Mouse (Mus musculus): ENCODE data around the gene Bcat2. TPM values are rescaled to one million over a fixed set of nuclear protein-coding genes. Genes with fewer than 3 reads are reported as not detected.

Gene Bcat2
- polyA plus RNA-seq, 1 experiment from 2014 or later = 50.4 TPM

Other genes starting within 250 kb of the Bcat2 start
- 14.0 and 16.1 TPM in 2 replicates for gene Trpm4, start 236.4 kb upstream of the Bcat2 start, polyA plus RNA-seq (2016; fragmentation: Nextera tagmentation; extraction: Ambion mirVana)
- gene Hrc, start 234.9 kb upstream of the Bcat2 start, polyA plus RNA-seq (2016; fragmentation: Nextera tagmentation; extraction: Ambion mirVana) = 1.8 and 1.9 TPM in 2 replicates
- gene Ppfia3, start 203.1 kb upstream of the Bcat2 start, polyA plus RNA-seq (2016; fragmentation: Nextera tagmentation; extraction: Ambion mirVana) = 6.4 and 8.4 TPM in 2 replicates
- gene Lin7b, start 199.6 kb upstream of the Bcat2 start, polyA plus RNA-seq (2016; fragmentation: Nextera tagmentation; extraction: Ambion mirVana) = 1.4 and 1.8 TPM in 2 replicates
- 341 and 347 TPM in 2 replicates for gene Snrnp70, start 174.4 kb upstream of the Bcat2 start, polyA plus RNA-seq (2016; fragmentation: Nextera tagmentation; extraction: Ambion mirVana)
- 0.13 and 0.18 TPM in 2 replicates for gene Kcna7, start 164.5 kb upstream of the Bcat2 start, polyA plus RNA-seq (2016; fragmentation: Nextera tagmentation; extraction: Ambion mirVana)
- gene Ntf5, start 156.5 kb upstream of the Bcat2 start, polyA plus RNA-seq (2016; fragmentation: Nextera tagmentation; extraction: Ambion mirVana) = 3.9 and 5.6 TPM in 2 replicates
- 0.33 TPM in 1 of 2 replicates, not detected in the other for gene Lhb, start 149.3 kb upstream of the Bcat2 start, polyA plus RNA-seq (2016; fragmentation: Nextera tagmentation; extraction: Ambion mirVana)
- gene Gys1, start 135.3 kb upstream of the Bcat2 start, polyA plus RNA-seq (2016; fragmentation: Nextera tagmentation; extraction: Ambion mirVana) = 45.2 and 46.2 TPM in 2 replicates
- 155 and 156 TPM in 2 replicates for gene Ruvbl2, start 132.1 kb upstream of the Bcat2 start, polyA plus RNA-seq (2016; fragmentation: Nextera tagmentation; extraction: Ambion mirVana)
- gene Ftl1, start 110.3 kb upstream of the Bcat2 start, polyA plus RNA-seq (2016; fragmentation: Nextera tagmentation; extraction: Ambion mirVana) = 4,887 and 4,953 TPM in 2 replicates
- 224 and 230 TPM in 2 replicates for gene Bax, start 103.3 kb upstream of the Bcat2 start, polyA plus RNA-seq (2016; fragmentation: Nextera tagmentation; extraction: Ambion mirVana)
- gene Tulp2, start 88.3 kb upstream of the Bcat2 start, polyA plus RNA-seq (2016; fragmentation: Nextera tagmentation; extraction: Ambion mirVana) = 1.4 TPM in 2 replicates
- gene Gm45808, start 83.3 kb upstream of the Bcat2 start, polyA plus RNA-seq (2016; fragmentation: Nextera tagmentation; extraction: Ambion mirVana) = not detected in 2 replicates
- 3.2 and 3.3 TPM in 2 replicates for gene Dhdh, start 81.3 kb upstream of the Bcat2 start, polyA plus RNA-seq (2016; fragmentation: Nextera tagmentation; extraction: Ambion mirVana)
- 149 and 160 TPM in 2 replicates for gene Nucb1, start 59.7 kb upstream of the Bcat2 start, polyA plus RNA-seq (2016; fragmentation: Nextera tagmentation; extraction: Ambion mirVana)
- gene Ppp1r15a, start 43.9 kb upstream of the Bcat2 start, polyA plus RNA-seq (2016; fragmentation: Nextera tagmentation; extraction: Ambion mirVana) = 26.0 and 27.1 TPM in 2 replicates
- 1.4 TPM in 2 replicates for gene Plekha4, start 43.8 kb upstream of the Bcat2 start, polyA plus RNA-seq (2016; fragmentation: Nextera tagmentation; extraction: Ambion mirVana)
- 0.55 and 1.1 TPM in 2 replicates for gene Hsd17b14, start 15.3 kb upstream of the Bcat2 start, polyA plus RNA-seq (2016; fragmentation: Nextera tagmentation; extraction: Ambion mirVana)
- gene Fgf21, start 45.3 kb downstream of the Bcat2 start, polyA plus RNA-seq (2016; fragmentation: Nextera tagmentation; extraction: Ambion mirVana) = not detected in 2 replicates
- gene Fut1, start 47.1 kb downstream of the Bcat2 start, polyA plus RNA-seq (2016; fragmentation: Nextera tagmentation; extraction: Ambion mirVana) = not detected in 2 replicates
- gene Izumo1, start 51.7 kb downstream of the Bcat2 start, polyA plus RNA-seq (2016; fragmentation: Nextera tagmentation; extraction: Ambion mirVana) = 0.13 and 0.17 TPM in 2 replicates
- 11.7 and 13.4 TPM in 2 replicates for gene Rasip1, start 57.3 kb downstream of the Bcat2 start, polyA plus RNA-seq (2016; fragmentation: Nextera tagmentation; extraction: Ambion mirVana)
- 5.7 and 5.9 TPM in 2 replicates for gene Mamstr, start 69.8 kb downstream of the Bcat2 start, polyA plus RNA-seq (2016; fragmentation: Nextera tagmentation; extraction: Ambion mirVana)
- 0.15 TPM in 2 replicates for gene Fut2, start 96.2 kb downstream of the Bcat2 start, polyA plus RNA-seq (2016; fragmentation: Nextera tagmentation; extraction: Ambion mirVana)
- gene Ntn5, start 113.9 kb downstream of the Bcat2 start, polyA plus RNA-seq (2016; fragmentation: Nextera tagmentation; extraction: Ambion mirVana) = 0.13 and 0.23 TPM in 2 replicates
- gene Sec1, start 124.2 kb downstream of the Bcat2 start, polyA plus RNA-seq (2016; fragmentation: Nextera tagmentation; extraction: Ambion mirVana) = 0.40 and 0.74 TPM in 2 replicates
- 8.8 and 12.6 TPM in 2 replicates for gene Car11, start 129.7 kb downstream of the Bcat2 start, polyA plus RNA-seq (2016; fragmentation: Nextera tagmentation; extraction: Ambion mirVana)
- 6.4 and 8.5 TPM in 2 replicates for gene Dbp, start 134.9 kb downstream of the Bcat2 start, polyA plus RNA-seq (2016; fragmentation: Nextera tagmentation; extraction: Ambion mirVana)
- gene Rpl18, start 145.3 kb downstream of the Bcat2 start, polyA plus RNA-seq (2016; fragmentation: Nextera tagmentation; extraction: Ambion mirVana) = 990 and 1,038 TPM in 2 replicates
- gene Sphk2, start 147.8 kb downstream of the Bcat2 start, polyA plus RNA-seq (2016; fragmentation: Nextera tagmentation; extraction: Ambion mirVana) = 32.5 TPM in 2 replicates
- gene Fam83e, start 151.1 kb downstream of the Bcat2 start, polyA plus RNA-seq (2016; fragmentation: Nextera tagmentation; extraction: Ambion mirVana) = 1.0 and 1.3 TPM in 2 replicates
- not detected in 2 replicates for gene Spaca4, start 155.7 kb downstream of the Bcat2 start, polyA plus RNA-seq (2016; fragmentation: Nextera tagmentation; extraction: Ambion mirVana)
- 3.4 and 4.9 TPM in 2 replicates for gene Lmtk3, start 213.6 kb downstream of the Bcat2 start, polyA plus RNA-seq (2016; fragmentation: Nextera tagmentation; extraction: Ambion mirVana)
- 1.6 and 1.9 TPM in 2 replicates for gene Sult2b1, start 214.5 kb downstream of the Bcat2 start, polyA plus RNA-seq (2016; fragmentation: Nextera tagmentation; extraction: Ambion mirVana)
- 171 and 175 TPM in 2 replicates for gene Cyth2, start 244.4 kb downstream of the Bcat2 start, polyA plus RNA-seq (2016; fragmentation: Nextera tagmentation; extraction: Ambion mirVana)

All from limb, embryonic 12.5 days (tissue).